Mouse (Mus musculus) T-helper 1 cell (primary cell): ENCODE data around the gene Podxl2.

ENCODE experiments used
- in situ Hi-C: fragments of 300-600 bp; cut with MboI, MseI; formaldehyde crosslinking; loops from one replicate; pipeline ENCODE4 v1.15.1; 2025; ENCODE audit warnings: high pct_unique_total_duplicates

Gene Podxl2

GRCm38 (mm10) chr6:88874868-88875508, at the start of gene Podxl2:
Podxl2 (minus strand) TSS chr6:88875044.
- in situ Hi-C loops: no loop called here

- in situ Hi-C loops: no loop called here
Observed at GRCm38 (mm10) chr6:88918802-88919201, 44.0 kb upstream of the Podxl2 start.

- in situ Hi-C loops: no loop called here
Observed at GRCm38 (mm10) chr6:88916153-88916552, 41.3 kb upstream of the Podxl2 start.

GRCm38 (mm10) chr6:88915510-88915909, 40.7 kb upstream of the Podxl2 start:
- in situ Hi-C loops: no loop called here

GRCm38 (mm10) chr6:88914799-88915198, 40.0 kb upstream of the Podxl2 start:
- in situ Hi-C loops: no loop called here

GRCm38 (mm10) chr6:88913440-88913839, 38.6 kb upstream of the Podxl2 start:
- in situ Hi-C loops: no loop called here

- in situ Hi-C loops: no loop called here
Observed at GRCm38 (mm10) chr6:88913022-88913421, 38.2 kb upstream of the Podxl2 start.

- in situ Hi-C loops: loop anchor here (10.0 kb wide), 1 partner anchor 1836 kb away; no protein-coding TSS in a partner anchor
Observed at GRCm38 (mm10) chr6:88909151-88909550, 34.3 kb upstream of the Podxl2 start.

GRCm38 (mm10) chr6:88906369-88907108, 31.7 kb upstream of the Podxl2 start:
- in situ Hi-C loops: loop anchor here (10.0 kb wide), 1 partner anchor 1838 kb away; no protein-coding TSS in a partner anchor

GRCm38 (mm10) chr6:88905042-88905441, 30.2 kb upstream of the Podxl2 start:
- in situ Hi-C loops: loop anchor here (10.0 kb wide), 1 partner anchor 1840 kb away; no protein-coding TSS in a partner anchor

- in situ Hi-C loops: loop anchor here (10.0 kb wide), 1 partner anchor 1840 kb away; no protein-coding TSS in a partner anchor
Observed at GRCm38 (mm10) chr6:88904456-88904974, 29.7 kb upstream of the Podxl2 start.

- in situ Hi-C loops: loop anchor here (10.0 kb wide), 1 partner anchor 1841 kb away; no protein-coding TSS in a partner anchor
Observed at GRCm38 (mm10) chr6:88903708-88904107, 28.9 kb upstream of the Podxl2 start.

GRCm38 (mm10) chr6:88901947-88902820, 27.3 kb upstream of the Podxl2 start, which contains the start of gene Tpra1:
Tpra1 (plus strand) TSS chr6:88902251.
- in situ Hi-C loops: loop anchor here (10.0 kb wide), 1 partner anchor 1843 kb away; no protein-coding TSS in a partner anchor

- in situ Hi-C loops: loop anchor here (10.0 kb wide), 1 partner anchor 1843 kb away; no protein-coding TSS in a partner anchor
Observed at GRCm38 (mm10) chr6:88901471-88901870, 26.6 kb upstream of the Podxl2 start.

- in situ Hi-C loops: loop anchor here (10.0 kb wide), 1 partner anchor 1845 kb away; no protein-coding TSS in a partner anchor
Observed at GRCm38 (mm10) chr6:88899628-88900027, 24.8 kb upstream of the Podxl2 start.

- in situ Hi-C loops: no loop called here
Observed at GRCm38 (mm10) chr6:88899086-88899485, 24.2 kb upstream of the Podxl2 start.

- in situ Hi-C loops: no loop called here
Observed at GRCm38 (mm10) chr6:88898534-88899048, 23.7 kb upstream of the Podxl2 start, which contains the start of gene Mcm2. Mcm2 (minus strand) TSS chr6:88898780.

GRCm38 (mm10) chr6:88897246-88897645, 22.4 kb upstream of the Podxl2 start:
- in situ Hi-C loops: no loop called here

GRCm38 (mm10) chr6:88895943-88896342, 21.1 kb upstream of the Podxl2 start:
- in situ Hi-C loops: no loop called here

- in situ Hi-C loops: no loop called here
Observed at GRCm38 (mm10) chr6:88893559-88893958, 18.7 kb upstream of the Podxl2 start.

GRCm38 (mm10) chr6:88890832-88891231, 16.0 kb upstream of the Podxl2 start:
- in situ Hi-C loops: no loop called here
